ENCODE assay signal across 8 mouse cellular contexts in the genomic region with DNA sequence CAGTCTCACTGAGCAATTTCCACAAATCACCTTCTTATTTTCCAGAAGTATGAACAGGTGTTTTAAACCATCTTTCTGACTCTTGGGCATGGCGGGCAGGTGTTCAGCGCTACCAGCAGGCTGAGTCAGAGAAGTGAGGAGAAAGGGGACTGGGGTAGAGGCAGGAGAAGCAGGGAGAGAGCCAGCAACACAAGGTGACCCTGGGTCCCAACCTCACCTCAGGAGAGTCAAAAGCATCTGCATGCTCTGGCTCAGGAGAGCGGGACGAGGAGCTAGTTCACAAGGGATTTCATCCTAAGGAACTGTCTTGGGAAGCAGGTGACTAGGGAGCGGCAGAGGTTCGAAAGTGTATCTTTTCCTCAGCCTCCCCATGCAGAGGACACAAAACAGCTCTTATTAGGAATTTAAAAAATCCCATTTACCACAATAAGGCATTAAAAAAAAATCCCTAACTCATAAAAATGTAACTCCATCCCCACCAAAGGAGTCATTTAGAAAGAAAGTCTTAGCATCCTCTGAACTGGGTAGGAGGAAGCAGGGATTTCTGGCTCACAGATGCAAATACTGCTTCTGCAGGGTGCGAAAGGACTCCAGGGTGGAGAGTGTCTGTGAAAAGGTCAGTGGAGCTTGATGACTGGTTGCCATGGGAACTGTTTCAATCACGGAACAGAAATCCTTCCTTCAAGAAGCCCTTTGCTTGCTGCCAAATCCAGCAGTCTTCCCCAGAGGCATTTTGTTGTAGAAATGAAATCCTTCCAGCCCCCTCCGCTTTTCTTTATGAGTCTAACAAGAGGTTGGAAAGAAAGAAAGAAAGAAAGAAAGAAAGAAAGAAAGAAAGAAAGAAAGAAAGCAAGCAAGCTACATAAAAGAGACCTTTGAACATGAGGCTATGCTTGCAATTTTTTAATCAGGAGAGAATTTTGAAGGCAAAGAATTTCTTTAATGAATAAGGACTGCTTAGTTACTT. TPM values are rescaled to one million over a fixed set of nuclear protein-coding genes. Genes with fewer than 3 reads are reported as not detected.
DNase-seq lines count a peak whose midpoint lies in the region.

No protein-coding gene starts in this region.

- DNase-seq in adrenal gland, adult (ENCODE audit: inconsistent age in 2 of 2, low spot score in 1 of 2) = peak; percentile 20 to 60
- DNase-seq in adrenal gland, adult 8-10 months = no peak
- DNase-seq in right cerebral cortex, adult 2 months (ENCODE audit: low spot score in 2 of 2) = peak; percentile 29 to 30
- DNase-seq in right cerebral cortex, postnatal 14 days = no peak
- peak; percentile 31 to 34 for DNase-seq in layer of hippocampus, postnatal 10 days (ENCODE audit: low spot score in 2 of 2)
- peak; percentile 35 for DNase-seq in telencephalon, adult 2 months (ENCODE audit: low read depth, low spot score)
- no peak for DNase-seq in urinary bladder, postnatal 14 days (ENCODE audit: low spot score)
- no peak for DNase-seq in ovary, adult 18-20 months (ENCODE audit: low spot score)

RNA-seq across cellular contexts. Expression of gene Traf1, which starts 31.4 kb away (rescaled TPM):
- 1 to 10 TPM; 2.2 to 5.8 (median 3.3) TPM for total RNA-seq in adrenal gland, adult 8-10 months (2022)
- total RNA-seq in layer of hippocampus, postnatal 10 days (2021) = 1 to 10 TPM in 1 of 2 experiments, under 1 TPM in 1; 0.94 to 2.4 TPM

Comparison
In these comparisons a context has a peak if more than half of its experiments do, and no peak if none do; other contexts are left out.
1. DNase-seq: peak in adrenal gland, adult (2 of 2), right cerebral cortex, adult 2 months (2 of 2), layer of hippocampus, postnatal 10 days (2 of 2) and telencephalon, adult 2 months (single experiment); none in adrenal gland, adult 8-10 months (single experiment), right cerebral cortex, postnatal 14 days (single experiment), urinary bladder, postnatal 14 days (single experiment) and ovary, adult 18-20 months (single experiment).